Mouse (Mus musculus): ENCODE data around the gene Wtip.
"Not testable (repeated sequence)": the region's sequence is repeated elsewhere in the genome, so short reads cannot be mapped to it uniquely, and the experiment has no call there.

Wtip gene

DNA sequence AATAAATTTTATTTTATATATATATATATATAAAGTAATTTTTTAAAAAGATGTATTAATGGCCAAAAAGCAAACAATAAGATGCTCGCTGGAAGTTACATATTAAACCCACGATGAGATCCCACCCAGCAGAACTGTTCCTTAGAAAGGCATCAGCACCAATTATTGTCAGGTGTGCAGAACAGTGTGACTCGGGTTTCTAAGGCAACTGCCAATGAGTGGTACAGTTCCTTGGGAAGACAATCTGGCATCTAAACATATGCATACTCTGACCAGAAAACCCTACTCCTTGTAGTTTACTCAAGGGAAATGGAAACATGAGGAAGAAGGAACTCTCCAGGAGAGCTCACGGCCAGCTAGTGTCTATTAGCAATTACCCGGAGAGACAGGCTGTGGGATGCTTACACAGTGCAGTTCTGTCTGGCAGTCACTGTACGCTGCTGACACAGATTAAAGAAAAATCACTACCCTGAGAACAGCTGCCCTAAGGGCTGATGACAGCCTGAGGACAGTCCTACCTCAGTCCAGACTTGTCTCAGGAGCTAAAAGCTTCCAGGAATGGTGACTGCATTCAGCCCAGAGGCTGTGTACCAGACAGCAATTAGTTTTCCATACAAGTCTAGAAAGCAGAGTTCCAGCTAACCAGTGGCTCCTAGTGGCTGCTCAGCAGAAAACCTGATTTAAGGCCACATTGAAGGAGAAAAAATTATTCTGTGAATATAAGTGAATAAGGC lies 9.9 kb downstream of the Wtip start:
- in situ Hi-C loops (cut with MboI; ENCODE audit: low sequenced_read_pairs): no loop called here

- in situ Hi-C loops (cut with MboI; ENCODE audit: low sequenced_read_pairs): not testable (repeated sequence)
Measured at GRCm38 (mm10) chr7:34120636-34121035, 12.4 kb downstream of the Wtip start.

DNA sequence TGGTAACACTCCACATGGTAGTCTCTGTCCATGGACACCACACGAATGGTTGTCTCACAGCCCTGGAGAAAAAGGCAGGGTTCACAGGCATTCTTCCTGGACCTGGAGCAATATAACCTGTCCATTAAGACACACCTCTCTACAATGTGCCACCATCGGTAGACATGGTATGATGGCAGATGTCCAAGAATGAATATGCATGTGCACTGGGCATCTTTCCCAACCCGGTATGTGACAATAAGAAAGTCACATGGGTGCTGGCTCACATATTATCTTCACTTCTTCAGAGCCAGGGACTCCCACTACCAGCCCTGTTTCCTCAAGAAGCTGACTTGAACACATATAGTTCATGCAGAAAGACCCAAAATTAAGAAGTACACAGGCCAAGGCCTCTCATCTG lies 16.5 kb downstream of the Wtip start:
- in situ Hi-C loops (cut with MboI; ENCODE audit: low sequenced_read_pairs): no loop called here

GRCm38 (mm10) chr7:34109190-34109589 lies 23.9 kb downstream of the Wtip start:
- in situ Hi-C loops (cut with MboI; ENCODE audit: low sequenced_read_pairs): no loop called here

GRCm38 (mm10) chr7:34101276-34101675 lies 31.8 kb downstream of the Wtip start:
- in situ Hi-C loops (cut with MboI; ENCODE audit: low sequenced_read_pairs): no loop called here

GRCm38 (mm10) chr7:34100002-34100401 lies 33.1 kb downstream of the Wtip start:
- in situ Hi-C loops (cut with MboI; ENCODE audit: low sequenced_read_pairs): no loop called here

GRCm38 (mm10) chr7:34094911-34095481 lies 38.1 kb downstream of the Wtip start, which contains the start of gene Scgb1b30:
TSS of gene Scgb1b30 (plus strand) at chr7:34095431.
- in situ Hi-C loops (cut with MboI; ENCODE audit: low sequenced_read_pairs): no loop called here

DNA sequence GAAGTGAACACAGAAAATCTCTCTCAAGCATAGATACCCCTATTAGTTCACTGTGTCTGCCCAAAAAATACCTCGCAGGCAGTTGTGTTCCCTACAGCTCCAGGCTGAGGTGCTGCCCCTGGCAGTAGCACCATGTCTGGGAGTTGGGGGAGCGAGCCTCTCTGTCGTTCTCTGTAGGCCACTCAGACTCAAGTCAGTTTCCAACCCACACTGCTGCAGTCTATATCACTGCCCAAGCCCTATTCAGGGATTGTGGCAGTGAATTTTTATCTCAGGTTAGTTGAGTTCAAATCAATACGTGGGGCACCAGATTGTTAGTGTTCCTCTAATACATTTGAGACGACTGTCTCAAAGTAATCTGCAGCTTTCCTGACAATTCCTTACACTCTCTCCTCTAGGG lies 64.9 kb downstream of the Wtip start:
- in situ Hi-C loops (cut with MboI; ENCODE audit: low sequenced_read_pairs): not testable (repeated sequence)
